Mouse (Mus musculus) olfactory bulb, adult 2 months (tissue): Measurements from ENCODE around the gene Tspan5.

Experiments used
- CTCF ChIP-seq: fragments of 200-500 bp; IDR thresholded peaks from 2 replicates; pipeline ENCODE4 v1.5.1; 2012; ENCODE audit warnings: low read depth, mild to moderate bottlenecking, low read length, moderate library complexity; ENCODE audit not compliant: insufficient read depth
- POLR2A ChIP-seq: fragments of 200-500 bp; IDR thresholded peaks from 2 replicates; pipeline ENCODE4 v1.6.1; 2012; ENCODE audit warnings: mild to moderate bottlenecking, low read depth, low read length, moderate library complexity; ENCODE audit not compliant: insufficient read depth

DNA sequence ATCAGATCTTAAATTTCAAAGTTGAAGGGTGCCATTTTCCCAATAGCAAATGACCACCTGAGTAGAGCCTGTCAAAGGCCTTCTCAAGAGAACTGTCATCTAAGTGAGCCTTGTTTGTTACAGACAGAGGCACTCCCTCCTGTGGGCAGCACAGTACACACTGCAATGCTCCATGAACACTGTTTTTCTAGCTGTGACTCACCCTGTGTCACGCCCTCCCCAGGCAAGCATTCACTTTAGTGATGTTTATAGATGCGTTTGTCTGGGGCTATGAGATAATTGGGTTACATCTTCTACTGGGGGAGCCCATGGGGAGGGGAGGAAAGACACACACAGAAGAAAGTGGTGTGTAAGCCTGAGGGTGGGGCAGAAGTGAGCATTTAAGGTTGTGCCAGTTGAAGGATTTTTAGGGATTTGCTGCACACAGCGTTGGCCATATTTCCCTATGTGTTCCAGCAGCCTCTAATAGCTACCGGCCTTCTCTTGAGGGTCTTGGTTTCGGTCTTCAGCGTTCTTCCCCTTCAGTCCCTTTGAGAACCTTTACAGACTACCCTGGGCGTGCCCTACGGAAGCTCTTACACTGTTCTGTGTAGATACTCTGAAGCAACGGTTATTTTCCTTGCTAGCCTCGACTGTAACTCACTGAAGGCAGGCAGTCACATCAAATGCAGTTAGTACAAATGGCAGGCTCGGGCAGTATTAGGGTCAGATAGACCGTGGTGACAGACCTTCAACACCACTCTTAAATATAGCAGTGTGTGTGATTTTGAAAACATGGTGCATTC is 29.7 kb downstream of the Tspan5 start:
- TF ChIP-seq CTCF (no peak), POLR2A (no peak)
